Mouse (Mus musculus): Measurements from ENCODE around the gene Rd3l.

DNA sequence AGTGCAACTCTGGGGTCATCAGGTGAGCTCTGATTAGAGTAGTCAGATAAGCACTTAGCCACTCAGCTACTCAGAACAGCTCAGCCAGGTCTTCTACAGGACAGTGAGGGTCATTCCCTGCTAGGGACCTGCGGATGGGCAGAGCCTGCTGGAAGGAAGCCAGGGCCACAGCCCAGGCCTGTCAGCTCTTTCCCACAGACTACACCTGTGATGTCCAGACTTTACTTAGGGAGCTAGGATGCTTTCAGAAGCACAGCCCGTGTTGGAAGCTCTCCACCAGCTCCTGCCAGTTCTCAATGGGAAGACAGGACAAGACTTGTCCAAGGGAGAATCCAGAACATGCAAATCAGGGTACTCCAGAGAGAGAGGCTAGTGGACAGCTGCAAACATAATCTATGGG is 47.1 kb downstream of the Rd3l start:
- TF ChIP-seq POLR2A (IDR thresholded peaks at IDR 0.05; ENCODE audit: low read depth, low read length) = no peak
- no peak for TF ChIP-seq CTCF (IDR thresholded peaks at IDR 0.05; ENCODE audit: borderline replicate concordance, insufficient read depth, low read length)

All from embryonic fibroblast, embryonic 13.5 days (primary cell).